Mouse (Mus musculus) splenic B cell, adult 2 months (primary cell): ENCODE measurements at regions not wholly inside any gene's neighbourhood (a gene's known extent, or its start where the extent isn't known, plus 50 kb on each side); places are given as distances from the start of the nearest gene placed in this dataset.

Experiments used
- DNase-seq: peaks from one replicate; pipeline ENCODE4 v3.0.0-alpha.2; 2011; ENCODE audit warnings: low read depth, low spot score
- H3K27me3 ChIP-seq: 2 replicates; pipeline ENCODE4 v1.6.1; 2012; ENCODE audit warnings: mild to moderate bottlenecking, low read length, moderate library complexity, mixed read lengths; ENCODE audit not compliant: control insufficient read depth, poor library complexity, insufficient read depth, severe bottlenecking
- H3K36me3 ChIP-seq: 2 replicates; pipeline ENCODE4 v1.6.1; 2012; ENCODE audit warnings: mild to moderate bottlenecking, low read length, moderate library complexity, mixed read lengths; ENCODE audit not compliant: control insufficient read depth, poor library complexity, insufficient read depth, severe bottlenecking

DNA sequence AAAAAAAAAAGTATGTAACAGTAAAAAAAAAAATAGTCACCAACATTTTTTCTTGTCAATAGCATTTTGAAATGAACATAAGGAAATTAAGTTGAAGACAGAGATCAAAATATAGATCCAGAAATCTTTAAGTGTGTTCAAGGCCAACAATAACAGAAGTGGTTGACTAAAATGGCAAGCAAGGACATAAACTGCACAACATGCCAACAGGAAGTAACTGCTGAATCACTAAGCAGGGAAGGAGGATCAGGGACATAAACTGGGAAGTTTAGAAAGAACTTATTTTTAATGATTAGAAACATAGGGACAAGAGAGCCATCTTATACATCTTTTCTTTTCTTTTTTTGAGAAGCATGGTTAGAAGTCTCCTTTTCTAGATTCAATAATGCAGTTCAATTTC is 318.8 kb downstream of the Tex13c3 start:
- no peak for DNase-seq
- Histone ChIP-seq H3K36me3 (no peaks in the 10 kb centered on the region), H3K27me3 (no peaks in the 10 kb centered on the region)

DNA sequence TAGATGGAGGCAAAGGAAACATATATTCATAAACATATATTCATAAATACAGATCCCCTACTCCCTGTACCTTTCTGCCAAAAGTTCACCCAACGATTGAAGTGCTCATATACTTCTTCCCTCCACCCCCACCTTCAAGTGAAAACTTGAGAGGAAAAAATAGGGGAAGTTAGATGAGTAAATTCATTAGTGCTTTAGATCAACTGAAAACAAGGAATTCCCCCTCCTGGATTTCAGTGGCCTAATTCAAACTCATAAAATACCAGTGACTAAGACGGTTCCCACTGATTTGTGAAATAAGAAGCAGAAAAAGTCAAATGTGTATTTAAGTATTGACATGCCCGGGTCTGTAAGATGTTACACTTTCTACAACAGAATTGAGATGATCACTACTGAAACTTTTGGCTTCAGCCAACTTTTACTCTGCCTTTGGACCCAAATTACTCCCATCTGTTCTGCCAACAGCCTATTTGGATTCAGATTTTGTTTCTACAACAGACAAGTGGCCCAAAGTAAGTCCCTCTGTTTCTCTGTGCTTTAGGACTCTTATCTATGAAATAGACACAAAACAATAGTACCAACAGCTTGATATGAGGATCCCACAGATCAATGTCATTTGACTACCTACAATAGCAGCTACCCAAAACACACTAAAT is 320.7 kb downstream of the Tex13c3 start:
- DNase-seq: peak; percentile 2
- no peaks in the 10 kb centered on the region for H3K27me3 ChIP-seq
- no peaks in the 10 kb centered on the region for H3K36me3 ChIP-seq

DNA sequence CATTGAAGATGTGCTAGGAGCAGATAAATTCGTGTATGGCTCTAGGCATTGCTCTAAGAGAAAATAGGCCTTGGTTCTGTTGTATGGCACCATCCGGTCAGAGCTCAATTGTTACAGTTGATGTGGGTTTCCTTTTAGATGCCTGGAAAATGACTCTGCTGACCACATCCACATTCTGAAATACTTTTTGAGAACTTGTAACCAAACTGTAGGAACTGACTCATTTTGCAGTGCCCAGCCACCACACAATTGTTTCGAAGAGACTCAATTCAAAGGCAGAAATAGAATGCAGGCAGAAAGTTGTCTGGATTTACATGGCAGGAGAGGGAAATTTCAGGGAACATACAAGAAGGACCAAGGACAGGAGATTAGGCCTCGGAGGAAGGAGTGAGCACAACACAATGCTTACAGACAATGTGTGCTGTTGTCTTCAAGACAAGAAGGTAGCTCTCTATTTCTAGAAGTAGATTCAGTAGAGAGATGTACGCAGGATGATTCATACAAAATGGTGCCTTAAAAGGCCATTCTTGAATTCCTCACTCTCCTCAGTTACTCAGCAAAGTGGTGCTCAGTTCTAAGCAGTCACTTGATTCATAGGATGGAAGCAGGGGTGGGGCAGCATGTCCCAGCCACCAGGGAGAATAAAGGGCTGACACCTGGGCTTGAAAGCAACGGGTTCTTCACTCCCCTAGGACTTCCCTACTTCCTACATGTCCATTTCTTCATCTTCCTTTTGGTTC is 323.5 kb downstream of the Tex13c3 start:
- Histone ChIP-seq H3K36me3 (no peaks in the 10 kb centered on the region), H3K27me3 (no peaks in the 10 kb centered on the region)
- DNase-seq: no peak

DNA sequence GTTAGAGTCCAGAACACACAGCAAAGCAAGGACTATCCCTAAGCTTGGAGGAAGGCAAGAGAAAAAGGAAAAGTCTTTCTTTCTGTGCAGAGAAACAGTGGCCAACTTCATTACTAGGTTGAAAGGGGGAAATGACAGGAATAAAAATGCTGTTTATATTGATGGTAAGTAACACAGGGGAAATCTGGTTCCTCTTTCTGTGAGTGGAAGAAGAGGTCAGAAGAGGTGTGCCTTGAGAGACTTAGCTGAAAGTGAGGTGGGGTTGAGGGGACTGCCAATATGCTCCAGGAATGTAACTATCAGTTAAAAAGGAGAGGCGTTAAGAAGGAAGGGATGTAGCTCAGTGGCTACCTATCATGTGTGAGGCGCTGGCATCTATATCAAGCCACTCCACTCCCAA is 327.5 kb downstream of the Tex13c3 start:
- no peaks in the 10 kb centered on the region for H3K36me3 ChIP-seq
- no peaks in the 10 kb centered on the region for H3K27me3 ChIP-seq
- DNase-seq: peak; percentile 5

DNA sequence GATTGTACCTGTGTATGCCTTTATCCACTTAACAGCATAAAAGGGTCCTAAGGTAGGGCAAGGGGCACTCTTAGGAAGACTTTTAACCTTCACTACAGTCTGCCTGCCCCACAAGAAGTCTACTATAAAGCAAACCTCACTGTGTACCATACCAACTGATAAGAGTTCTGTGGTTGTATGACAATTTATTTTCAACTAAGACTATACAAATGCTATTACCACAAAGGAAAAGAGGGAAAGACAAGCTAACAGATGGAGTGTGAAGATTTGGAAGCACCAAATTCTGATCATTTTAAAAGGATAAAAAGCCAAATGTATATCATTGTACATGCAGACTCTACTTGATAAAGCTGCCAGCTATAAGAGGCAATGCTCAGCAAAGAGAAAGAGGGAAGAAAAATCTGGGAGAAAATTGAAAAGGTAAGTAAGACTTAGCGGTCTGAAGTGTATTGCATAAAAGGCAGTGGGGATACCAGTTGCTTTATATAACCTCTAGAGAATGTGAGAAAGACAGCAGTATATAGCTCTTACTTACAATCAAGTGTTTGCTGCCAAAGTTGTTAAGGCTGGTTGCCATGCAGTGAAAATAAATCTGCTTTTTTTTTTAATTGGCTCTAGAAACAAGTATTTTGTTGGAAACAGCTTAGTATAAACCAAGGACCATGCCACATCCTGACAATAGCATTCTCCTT is 328.8 kb downstream of the Tex13c3 start:
- Histone ChIP-seq H3K36me3 (no peaks in the 10 kb centered on the region), H3K27me3 (no peaks in the 10 kb centered on the region)
- no peak for DNase-seq

DNA sequence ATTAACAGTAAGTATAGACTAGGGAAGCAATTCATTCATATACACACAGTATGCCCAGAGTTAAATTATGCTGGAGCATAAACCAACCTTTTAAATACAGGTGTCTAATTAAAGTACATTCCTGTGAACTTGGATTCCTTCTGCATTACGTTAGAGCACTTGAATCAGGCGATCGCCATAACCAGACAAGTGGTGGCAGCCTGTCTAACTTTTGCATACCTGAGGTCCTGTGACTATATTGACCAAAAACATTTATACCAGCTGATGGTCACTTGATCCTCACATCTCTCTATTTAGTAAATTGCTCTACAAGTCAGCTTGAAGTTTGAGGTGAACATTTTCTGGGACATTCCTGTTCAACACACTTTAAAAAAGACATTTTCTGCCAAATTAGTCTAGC is 330.5 kb downstream of the Tex13c3 start:
- DNase-seq: no peak
- Histone ChIP-seq H3K36me3 (no peaks in the 10 kb centered on the region), H3K27me3 (no peaks in the 10 kb centered on the region)

DNA sequence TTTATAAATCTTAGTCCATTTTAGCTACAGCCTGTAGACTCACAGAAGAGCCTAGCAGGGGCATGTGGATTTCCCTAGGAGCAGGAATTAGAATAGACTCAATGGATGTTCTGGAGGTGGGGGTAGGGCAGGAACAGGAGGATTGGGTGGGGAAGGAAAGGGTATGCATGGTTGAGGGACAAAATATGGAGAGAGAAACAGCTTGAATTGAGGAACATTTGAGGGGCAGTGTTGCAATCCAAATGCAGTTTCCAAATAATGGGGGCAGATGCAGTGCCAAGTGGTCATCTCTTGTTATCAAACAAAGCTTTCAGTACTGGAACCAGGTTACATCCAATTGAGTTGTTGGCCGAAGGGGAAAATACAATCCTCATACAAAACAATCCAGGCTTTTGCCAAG is 332.4 kb downstream of the Tex13c3 start:
- DNase-seq: no peak
- Histone ChIP-seq H3K36me3 (no peaks in the 10 kb centered on the region), H3K27me3 (no peaks in the 10 kb centered on the region)

DNA sequence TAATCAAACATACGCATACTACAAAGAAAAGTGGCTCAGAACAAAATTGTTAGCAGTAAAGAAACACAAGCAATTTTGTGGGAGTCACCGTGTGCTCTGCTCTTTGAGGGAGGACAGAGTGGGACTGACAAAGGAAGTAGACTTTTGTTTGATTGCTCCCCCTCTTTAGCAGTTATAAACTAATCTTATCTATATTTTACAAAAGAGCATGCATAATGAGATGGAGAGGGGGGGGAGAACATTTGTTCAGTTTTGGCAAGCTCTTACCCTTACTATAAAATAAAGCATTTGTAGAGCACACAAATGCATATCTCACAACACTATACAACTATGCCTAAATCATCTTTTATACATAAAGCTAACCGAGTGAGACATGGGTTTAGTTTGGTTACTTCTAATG is 332.9 kb downstream of the Tex13c3 start:
- DNase-seq: no peak
- Histone ChIP-seq H3K36me3 (no peaks in the 10 kb centered on the region), H3K27me3 (no peaks in the 10 kb centered on the region)

DNA sequence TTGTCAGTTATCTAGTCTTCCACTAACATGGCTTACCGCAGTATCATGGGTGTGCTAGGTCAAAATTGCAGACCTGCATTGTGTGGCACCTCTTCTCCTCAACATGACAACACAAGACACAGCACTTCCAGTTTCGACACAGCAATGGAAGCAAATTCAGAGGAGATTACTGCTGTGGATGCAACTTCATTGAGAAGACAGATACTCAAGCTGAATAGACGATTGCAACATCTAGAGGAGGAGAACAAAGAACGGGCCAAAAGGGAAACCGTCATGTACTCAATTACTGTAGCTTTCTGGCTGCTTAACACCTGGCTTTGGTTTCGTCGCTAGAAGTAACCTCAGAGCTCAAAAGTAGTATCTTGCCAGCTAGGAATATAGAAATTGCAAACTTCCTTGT is 368.4 kb downstream of the Tex13c3 start:
- Histone ChIP-seq H3K36me3 (no peaks in the 10 kb centered on the region), H3K27me3 (no peaks in the 10 kb centered on the region)
- DNase-seq: no peak

DNA sequence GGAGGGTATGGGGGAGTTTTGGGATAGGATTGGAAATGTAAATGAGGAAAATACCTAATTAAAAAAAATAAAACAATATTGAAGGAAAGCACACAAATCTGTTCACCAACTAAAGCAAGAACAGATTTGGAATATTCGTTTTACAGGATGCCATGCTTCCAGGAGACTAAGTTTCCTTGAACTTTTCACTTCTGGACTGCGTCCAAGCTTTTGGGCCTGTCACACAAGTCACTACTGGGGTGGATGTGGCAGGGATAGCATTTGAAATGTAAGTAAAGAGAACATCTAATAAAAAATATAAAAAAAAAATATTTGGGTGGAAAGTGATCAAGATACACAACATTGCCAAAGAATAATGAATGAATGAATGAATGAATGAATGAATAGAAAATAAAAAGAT is 378.2 kb downstream of the Tex13c3 start:
- DNase-seq: no peak
- no peaks in the 10 kb centered on the region for H3K36me3 ChIP-seq
- no peaks in the 10 kb centered on the region for H3K27me3 ChIP-seq

DNA sequence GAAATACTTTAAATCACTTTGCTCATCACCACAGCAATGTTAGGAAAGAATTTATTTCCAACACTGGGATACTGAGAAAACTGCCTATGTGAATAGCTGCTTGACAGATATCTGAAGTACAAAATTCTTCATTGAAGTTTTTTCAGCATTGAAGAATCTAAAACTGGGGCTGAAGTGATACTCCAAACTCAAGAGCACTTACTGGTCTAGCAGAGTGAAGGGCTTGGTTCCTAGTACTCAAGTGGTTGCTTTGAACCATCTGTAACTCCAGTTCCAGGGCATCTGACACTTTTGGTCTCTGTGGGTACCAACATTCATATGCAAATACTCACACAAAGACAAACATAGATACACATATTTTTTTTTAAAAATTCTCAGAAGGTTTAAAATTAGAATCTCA is 385.2 kb downstream of the Tex13c3 start:
- Histone ChIP-seq H3K27me3 (no peaks in the 10 kb centered on the region), H3K36me3 (no peaks in the 10 kb centered on the region)
- no peak for DNase-seq

DNA sequence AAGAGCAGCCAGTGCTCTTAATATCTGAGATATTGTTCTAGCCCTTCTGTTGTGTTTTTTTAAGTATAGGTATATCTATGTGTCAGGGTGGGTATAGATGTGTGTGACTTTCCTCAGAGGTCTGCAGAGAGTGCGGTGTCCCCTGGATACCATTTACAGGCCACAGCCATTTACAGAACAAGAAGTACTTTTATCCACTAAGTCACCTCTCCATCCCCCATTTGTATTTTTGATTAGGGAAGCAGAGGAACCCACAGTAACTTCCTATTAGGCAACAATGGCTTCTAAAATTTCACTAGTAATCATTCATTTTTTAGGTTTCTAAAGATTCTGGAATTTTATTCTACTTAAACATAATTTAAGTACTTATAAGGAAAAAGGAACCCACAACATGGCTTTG is 396.7 kb downstream of the Tex13c3 start:
- Histone ChIP-seq H3K36me3 (no peaks in the 10 kb centered on the region), H3K27me3 (no peaks in the 10 kb centered on the region)
- DNase-seq: no peak

DNA sequence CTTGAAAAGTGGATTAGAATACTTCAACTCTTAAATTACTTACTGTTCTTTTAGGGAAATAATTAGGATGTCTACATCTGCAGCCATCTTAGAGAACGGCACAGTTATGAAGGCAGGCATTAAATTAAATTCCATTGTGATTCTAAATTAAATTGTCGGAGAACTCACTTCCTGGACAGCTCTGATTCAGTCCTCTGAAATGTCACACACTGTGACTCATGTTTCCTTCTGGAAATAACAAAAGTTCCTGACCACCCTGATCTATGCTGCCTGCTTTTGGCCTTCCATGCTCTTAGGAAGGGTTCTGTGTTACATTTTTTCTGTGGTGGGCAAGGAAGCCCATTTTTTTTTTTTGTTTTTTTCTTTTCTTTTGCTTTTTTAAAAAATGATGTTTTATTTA is 401.1 kb downstream of the Tex13c3 start:
- no peaks in the 10 kb centered on the region for H3K36me3 ChIP-seq
- no peak for DNase-seq
- no peaks in the 10 kb centered on the region for H3K27me3 ChIP-seq
